Mouse (Mus musculus): ENCODE measurements around the gene Tbx5. TPM values are rescaled to one million over a fixed set of nuclear protein-coding genes. Genes with fewer than 3 reads are reported as not detected.

Tbx5 gene
- polyA plus RNA-seq, 1 experiment from 2014 or later: not detected

- Histone ChIP-seq H3K27me3 (no peaks in the 10 kb centered on the region), H3K4me3 (no peak overlapping the region), H3K4me2 (no peak overlapping the region), H3K9ac (no peak overlapping the region), H3K36me3 (no peaks in the 10 kb centered on the region), H3K4me1 (replicated peaks) (no peaks in the 10 kb centered on the region), H3K9me3 (no peaks in the 10 kb centered on the region), H3K27ac (no peak overlapping the region)
- 56% methylated on average over 11 of the region's 11 CpGs for WGBS
- ATAC-seq (ENCODE audit: low FRiP score): no peak
These were observed 89.8 kb downstream of the Tbx5 start for GRCm38 (mm10) chr5:119922229-119922628.

Other genes starting within 250 kb of the Tbx5 start
- 5.3 and 6.0 TPM in 2 replicates for gene Tbx3, start 162.0 kb upstream of the Tbx5 start, polyA plus RNA-seq (2015; fragmentation: Nextera tagmentation; extraction: Ambion mirVana)